Mouse (Mus musculus): ENCODE measurements around the gene Ifitm6. TPM values are rescaled to one million over a fixed set of nuclear protein-coding genes. Genes with fewer than 3 reads are reported as not detected.

The Ifitm6 gene
- polyA plus RNA-seq, 1 experiment from 2014 or later: 1.3 TPM

DNA sequence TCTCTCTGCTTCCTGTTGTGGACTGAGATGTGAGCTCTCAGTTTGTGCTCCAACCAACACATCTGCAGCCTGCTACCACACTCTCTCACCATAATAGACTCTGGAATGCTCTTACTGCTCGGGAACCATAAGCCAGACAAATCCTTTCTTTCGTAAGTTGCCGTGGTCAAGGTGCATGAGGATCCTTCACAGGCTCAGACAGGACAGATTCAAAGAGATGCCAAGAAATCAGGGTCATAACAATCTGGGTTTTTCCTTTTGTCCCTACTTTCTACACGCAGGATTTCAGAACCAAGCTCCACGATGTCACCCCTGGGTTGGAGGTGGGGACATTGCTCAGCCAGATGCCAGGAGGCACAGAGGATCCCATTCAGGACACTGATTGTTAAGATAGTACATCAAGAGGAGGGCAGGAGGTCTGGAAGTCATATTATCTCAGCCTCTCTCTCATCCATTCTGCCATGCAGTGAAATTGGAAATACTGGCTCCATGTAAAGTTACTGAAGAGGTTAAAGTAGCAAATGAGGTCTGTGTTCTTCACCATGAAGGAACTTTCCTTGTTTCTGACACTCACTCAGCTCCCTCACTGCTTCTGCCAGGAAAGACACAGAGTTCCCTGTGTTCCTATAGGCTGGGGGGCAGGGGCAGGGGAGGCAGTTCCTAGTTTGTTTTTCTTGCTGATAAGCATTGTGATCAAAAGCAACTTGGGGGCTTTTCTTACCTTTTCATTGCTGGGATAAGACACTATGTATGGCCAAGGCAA is 14.3 kb downstream of the Ifitm6 start:
- no peaks in the 10 kb centered on the region for H3K9me3 ChIP-seq (replicated peaks; ENCODE audit: control insufficient read depth, low read length)
- no peak overlapping the region for H3K27ac ChIP-seq (ENCODE audit: low read length)
- no peaks in the 10 kb centered on the region for H3K27me3 ChIP-seq (ENCODE audit: control insufficient read depth, insufficient read depth, low read length)
- no peak overlapping the region for H3K9ac ChIP-seq (ENCODE audit: low read length)
- WGBS: 61% methylated on average over 5 of the region's 5 CpGs
- no peak overlapping the region for H3K4me2 ChIP-seq (ENCODE audit: low read depth, low read length)
- H3K4me3 ChIP-seq (ENCODE audit: low read length): no peak overlapping the region
- ATAC-seq (replicated peaks; ENCODE audit: extremely low read depth, insufficient read depth, low FRiP score): no peak
- peaks cover 2% of the 10 kb centered on the region; the same call in 1 of the 2 replicates for H3K4me1 ChIP-seq (ENCODE audit: control insufficient read depth, insufficient read depth, low read length)
- H3K36me3 ChIP-seq (ENCODE audit: control insufficient read depth, insufficient read depth): no peaks in the 10 kb centered on the region

DNA sequence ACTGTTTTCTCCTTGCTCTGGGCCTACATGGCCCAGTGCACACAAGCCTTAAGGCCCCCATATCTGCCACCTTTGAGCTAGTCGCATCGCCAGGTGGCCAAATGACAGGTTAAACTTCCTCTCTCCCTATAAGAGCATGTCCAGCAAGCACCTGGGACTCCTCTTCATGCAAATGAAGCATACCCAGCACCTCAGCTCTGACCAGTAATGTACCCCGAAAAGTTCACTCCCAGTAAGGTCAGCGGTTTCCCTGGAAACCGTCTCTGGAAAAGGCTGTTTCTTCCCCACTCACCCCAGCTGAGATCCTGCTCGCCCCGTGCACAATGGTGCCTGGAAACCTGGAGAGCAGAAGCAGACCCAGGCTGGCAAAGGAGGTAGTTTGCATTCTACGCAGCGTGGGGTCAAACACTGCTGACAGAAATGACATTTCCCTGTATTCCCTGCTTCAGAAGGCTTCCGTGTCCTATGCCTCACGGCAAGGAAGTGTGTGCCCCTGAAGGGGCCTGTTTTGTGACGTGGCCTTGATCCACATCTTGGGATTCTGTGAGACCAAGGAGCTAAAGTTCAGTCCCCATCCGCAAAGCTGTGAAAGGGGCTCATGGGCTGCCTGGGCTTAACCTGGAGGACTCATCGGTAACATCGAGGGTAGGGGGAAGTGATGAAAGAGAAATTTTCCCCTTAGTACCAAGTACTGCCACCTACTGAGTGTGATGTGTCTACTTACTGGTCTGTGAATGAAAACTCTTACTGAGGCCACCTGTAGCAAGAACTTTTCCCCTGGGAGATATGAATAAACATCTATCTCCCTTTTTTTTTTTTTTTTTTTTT is 16.6 kb downstream of the Ifitm6 start:
- Histone ChIP-seq H3K27me3 (ENCODE audit: control insufficient read depth, insufficient read depth, low read length) (no peaks in the 10 kb centered on the region), H3K4me1 (ENCODE audit: control insufficient read depth, insufficient read depth, low read length) (no peaks in the 10 kb centered on the region), H3K9me3 (replicated peaks; ENCODE audit: control insufficient read depth, low read length) (no peaks in the 10 kb centered on the region), H3K4me3 (ENCODE audit: low read length) (no peak overlapping the region), H3K27ac (ENCODE audit: low read length) (no peak overlapping the region), H3K36me3 (ENCODE audit: control insufficient read depth, insufficient read depth) (no peaks in the 10 kb centered on the region), H3K9ac (ENCODE audit: low read length) (no peak overlapping the region), H3K4me2 (ENCODE audit: low read depth, low read length) (no peak overlapping the region)
- ATAC-seq (replicated peaks; ENCODE audit: extremely low read depth, insufficient read depth, low FRiP score): no peak
- WGBS: 76% methylated on average over 15 of the region's 15 CpGs

DNA sequence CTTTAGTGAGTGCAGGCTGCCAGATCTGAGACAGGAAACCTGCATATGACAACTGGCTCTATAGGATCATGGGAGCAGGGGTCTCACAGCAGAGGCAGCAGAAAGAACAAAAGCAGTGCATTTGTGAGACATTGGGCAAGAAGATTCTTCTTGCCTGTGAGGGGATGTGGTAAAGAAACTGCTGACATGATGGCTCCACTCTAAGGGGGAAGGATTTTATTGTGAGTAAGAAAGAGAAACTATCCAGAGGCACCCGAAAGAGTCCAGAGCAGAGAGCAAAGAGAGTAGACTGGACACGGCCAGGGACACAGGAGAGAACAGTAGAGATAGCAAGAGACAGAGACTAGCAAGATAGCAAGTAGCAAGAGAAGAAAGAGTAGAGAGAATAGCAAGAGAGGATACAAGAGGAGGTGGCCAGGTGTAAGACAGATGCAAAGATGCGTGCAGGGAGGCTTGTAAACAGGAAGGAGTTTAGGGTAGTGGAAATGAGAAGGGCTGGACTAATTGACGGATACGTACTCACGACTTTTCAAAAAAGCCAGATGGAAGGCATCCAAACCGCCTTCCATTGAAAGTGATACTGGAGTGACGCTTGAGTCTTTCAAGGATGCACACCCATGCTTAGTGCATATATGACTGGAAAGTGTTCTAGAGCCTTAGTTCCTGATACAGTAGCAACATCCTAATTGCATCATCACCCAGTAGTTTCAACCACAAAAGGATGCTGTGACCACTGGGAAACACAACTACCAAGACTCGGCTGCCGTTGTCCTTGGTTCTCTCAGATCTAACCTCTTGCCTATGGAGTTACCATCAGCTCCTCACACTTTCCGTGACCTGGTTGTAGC is 18.6 kb downstream of the Ifitm6 start:
- H3K9ac ChIP-seq (ENCODE audit: low read length): no peak overlapping the region
- ATAC-seq (replicated peaks; ENCODE audit: extremely low read depth, insufficient read depth, low FRiP score): no peak
- no peaks in the 10 kb centered on the region for H3K36me3 ChIP-seq (ENCODE audit: control insufficient read depth, insufficient read depth)
- H3K4me2 ChIP-seq (ENCODE audit: low read depth, low read length): no peak overlapping the region
- H3K4me1 ChIP-seq (ENCODE audit: control insufficient read depth, insufficient read depth, low read length): no peaks in the 10 kb centered on the region
- WGBS: 72% methylated on average over 11 of the region's 11 CpGs
- H3K27me3 ChIP-seq (ENCODE audit: control insufficient read depth, insufficient read depth, low read length): no peaks in the 10 kb centered on the region
- no peaks in the 10 kb centered on the region for H3K9me3 ChIP-seq (replicated peaks; ENCODE audit: control insufficient read depth, low read length)
- no peak overlapping the region for H3K4me3 ChIP-seq (ENCODE audit: low read length)
- 0 out of 2 replicates have a peak overlapping the region, but pooled peaks have one; percentile 9 for H3K27ac ChIP-seq (ENCODE audit: low read length)

DNA sequence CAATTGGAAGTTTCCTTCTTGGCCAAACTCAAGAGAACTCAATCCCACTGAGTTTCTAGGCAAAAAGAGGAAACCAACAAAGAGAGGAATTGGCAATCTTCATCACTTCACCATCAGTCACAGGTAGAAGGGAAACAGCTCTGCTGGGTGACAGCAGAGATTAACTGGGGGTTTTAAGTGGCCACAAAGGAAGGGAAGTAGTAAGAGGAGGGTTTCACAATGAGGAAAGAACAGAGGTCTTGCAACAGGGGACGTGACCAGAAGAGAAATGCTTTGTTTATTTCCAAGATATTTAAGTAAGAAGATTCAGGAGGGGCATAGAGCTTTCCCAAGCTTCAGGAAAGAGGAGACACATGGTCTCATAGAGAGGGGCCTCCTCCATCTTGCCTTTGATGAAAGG is 19.9 kb downstream of the Ifitm6 start:
- Histone ChIP-seq H3K9ac (ENCODE audit: low read length) (no peak overlapping the region), H3K4me3 (ENCODE audit: low read length) (no peak overlapping the region), H3K27ac (ENCODE audit: low read length) (no peak overlapping the region), H3K4me1 (ENCODE audit: control insufficient read depth, insufficient read depth, low read length) (no peaks in the 10 kb centered on the region), H3K4me2 (ENCODE audit: low read depth, low read length) (no peak overlapping the region), H3K9me3 (replicated peaks; ENCODE audit: control insufficient read depth, low read length) (no peaks in the 10 kb centered on the region), H3K36me3 (ENCODE audit: control insufficient read depth, insufficient read depth) (no peaks in the 10 kb centered on the region), H3K27me3 (ENCODE audit: control insufficient read depth, insufficient read depth, low read length) (no peaks in the 10 kb centered on the region)
- no peak for ATAC-seq (replicated peaks; ENCODE audit: extremely low read depth, insufficient read depth, low FRiP score)
- 38% methylated on average over 1 of the region's 1 CpGs for WGBS

DNA sequence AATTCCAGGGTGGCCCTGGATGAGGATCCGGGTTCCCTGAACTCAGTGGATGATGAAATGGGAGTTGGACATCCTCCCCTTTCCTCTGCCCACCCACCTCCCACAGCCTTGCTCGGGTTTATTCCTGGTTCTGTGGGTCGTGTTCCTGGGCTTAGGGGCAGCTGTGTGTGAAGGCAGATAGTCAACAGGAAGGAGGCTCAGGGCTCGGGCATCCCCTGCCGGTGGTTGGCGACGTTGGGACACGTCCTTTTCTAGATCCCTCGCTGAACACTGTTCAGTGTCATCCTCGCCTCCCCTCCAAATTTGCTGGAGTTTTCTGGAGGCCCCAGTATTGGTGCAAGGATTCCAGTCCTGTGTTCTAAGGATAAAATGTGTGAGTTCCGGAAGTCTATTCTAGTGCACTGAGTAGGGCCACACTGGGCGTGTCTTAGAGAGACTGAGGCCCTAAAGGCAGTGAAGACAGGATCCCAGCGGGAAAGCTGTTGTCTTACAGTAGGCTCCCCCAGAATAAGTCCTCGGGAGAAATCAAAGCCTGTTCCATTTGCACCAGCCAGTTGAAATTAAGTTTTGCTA is 26.5 kb downstream of the Ifitm6 start:
- Histone ChIP-seq H3K4me3 (ENCODE audit: low read length) (no peak overlapping the region), H3K36me3 (ENCODE audit: control insufficient read depth, insufficient read depth) (no peaks in the 10 kb centered on the region), H3K9me3 (replicated peaks; ENCODE audit: control insufficient read depth, low read length) (no peaks in the 10 kb centered on the region), H3K27ac (ENCODE audit: low read length) (no peak overlapping the region), H3K27me3 (ENCODE audit: control insufficient read depth, insufficient read depth, low read length) (no peaks in the 10 kb centered on the region), H3K9ac (ENCODE audit: low read length) (no peak overlapping the region), H3K4me2 (ENCODE audit: low read depth, low read length) (no peak overlapping the region), H3K4me1 (ENCODE audit: control insufficient read depth, insufficient read depth, low read length) (no peaks in the 10 kb centered on the region)
- no peak for ATAC-seq (replicated peaks; ENCODE audit: extremely low read depth, insufficient read depth, low FRiP score)
- 69% methylated on average over 14 of the region's 14 CpGs for whole genome bisulfite sequencing

DNA sequence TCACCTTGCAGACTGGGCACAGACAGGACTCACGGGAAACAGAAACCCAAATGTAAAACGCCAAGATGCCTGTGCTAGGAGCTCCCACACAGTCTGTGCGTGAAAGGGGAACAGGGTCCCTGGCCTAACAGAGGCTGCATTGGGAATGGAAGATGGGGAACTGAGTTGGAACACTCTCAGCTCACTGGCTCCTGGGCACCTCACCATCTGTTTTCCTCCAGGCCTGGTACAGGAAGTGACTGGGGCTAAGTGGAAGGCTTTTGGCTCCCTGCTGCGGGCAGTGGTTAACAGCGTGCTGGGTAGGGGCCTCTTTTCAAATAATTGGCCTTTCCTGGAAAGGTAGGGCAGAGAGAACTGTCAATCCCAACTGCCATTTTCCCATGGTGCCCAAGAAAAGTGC is 27.1 kb downstream of the Ifitm6 start:
- ATAC-seq (replicated peaks; ENCODE audit: extremely low read depth, insufficient read depth, low FRiP score): no peak
- Histone ChIP-seq H3K9ac (ENCODE audit: low read length) (no peak overlapping the region), H3K4me1 (ENCODE audit: control insufficient read depth, insufficient read depth, low read length) (no peaks in the 10 kb centered on the region), H3K36me3 (ENCODE audit: control insufficient read depth, insufficient read depth) (no peaks in the 10 kb centered on the region), H3K27ac (ENCODE audit: low read length) (no peak overlapping the region), H3K9me3 (replicated peaks; ENCODE audit: control insufficient read depth, low read length) (peaks cover 4% of the 10 kb centered on the region), H3K4me2 (ENCODE audit: low read depth, low read length) (no peak overlapping the region), H3K27me3 (ENCODE audit: control insufficient read depth, insufficient read depth, low read length) (no peaks in the 10 kb centered on the region), H3K4me3 (ENCODE audit: low read length) (no peak overlapping the region)
- 58% methylated on average over 5 of the region's 5 CpGs for WGBS

DNA sequence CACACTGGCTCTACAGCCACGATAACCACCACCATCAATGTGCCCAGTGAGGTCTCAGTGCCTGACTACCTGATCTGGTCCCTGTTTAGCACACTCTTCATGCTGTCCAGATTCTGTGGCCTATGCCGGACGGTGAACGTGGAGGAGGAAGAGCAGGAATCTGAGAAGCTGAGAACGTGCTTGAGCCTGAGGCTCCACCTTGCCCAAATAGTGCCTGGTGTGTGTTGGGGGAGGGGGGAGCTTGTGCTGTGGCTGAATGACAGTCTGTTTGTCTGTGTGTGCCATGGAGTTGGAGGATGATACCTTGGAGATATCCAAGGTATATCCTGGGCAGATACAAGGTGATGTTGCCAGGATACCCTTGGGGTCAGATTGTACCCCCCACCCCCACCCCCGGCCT is 27.5 kb downstream of the Ifitm6 start:
- Histone ChIP-seq H3K9me3 (replicated peaks; ENCODE audit: control insufficient read depth, low read length) (peaks cover 6% of the 10 kb centered on the region), H3K4me2 (ENCODE audit: low read depth, low read length) (no peak overlapping the region), H3K4me1 (ENCODE audit: control insufficient read depth, insufficient read depth, low read length) (no peaks in the 10 kb centered on the region), H3K4me3 (ENCODE audit: low read length) (no peak overlapping the region), H3K9ac (ENCODE audit: low read length) (no peak overlapping the region), H3K27ac (ENCODE audit: low read length) (peak overlapping the region; percentile 57), H3K36me3 (ENCODE audit: control insufficient read depth, insufficient read depth) (no peaks in the 10 kb centered on the region), H3K27me3 (ENCODE audit: control insufficient read depth, insufficient read depth, low read length) (no peaks in the 10 kb centered on the region)
- ATAC-seq (replicated peaks; ENCODE audit: extremely low read depth, insufficient read depth, low FRiP score): no peak
- 54% methylated on average over 6 of the region's 6 CpGs for WGBS

DNA sequence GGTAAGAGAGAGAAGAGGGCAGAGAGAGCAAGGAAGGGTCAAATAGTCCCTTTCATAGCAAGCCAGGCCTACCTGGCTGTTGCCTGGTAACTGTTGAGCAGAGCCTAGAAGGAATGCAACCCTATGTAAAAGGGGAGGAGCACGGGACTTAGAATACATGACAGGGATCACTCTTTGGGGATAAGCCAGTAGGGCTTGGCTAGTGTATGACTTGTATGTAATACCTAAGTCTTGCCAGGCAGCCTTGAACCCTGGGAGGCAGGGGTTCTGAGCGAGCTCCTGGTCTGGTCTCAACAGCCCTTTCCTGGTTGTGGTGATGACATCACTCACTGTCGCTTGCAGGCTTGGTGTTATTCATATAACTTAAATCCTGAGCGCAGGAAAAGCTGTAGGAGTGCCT is 28.7 kb downstream of the Ifitm6 start:
- Histone ChIP-seq H3K9me3 (replicated peaks; ENCODE audit: control insufficient read depth, low read length) (peaks cover 6% of the 10 kb centered on the region), H3K27ac (ENCODE audit: low read length) (no peak overlapping the region), H3K4me2 (ENCODE audit: low read depth, low read length) (no peak overlapping the region), H3K4me3 (ENCODE audit: low read length) (no peak overlapping the region), H3K4me1 (ENCODE audit: control insufficient read depth, insufficient read depth, low read length) (no peaks in the 10 kb centered on the region), H3K27me3 (ENCODE audit: control insufficient read depth, insufficient read depth, low read length) (no peaks in the 10 kb centered on the region), H3K9ac (ENCODE audit: low read length) (no peak overlapping the region), H3K36me3 (ENCODE audit: control insufficient read depth, insufficient read depth) (no peaks in the 10 kb centered on the region)
- 71% methylated on average over 4 of the region's 4 CpGs for WGBS
- ATAC-seq (replicated peaks; ENCODE audit: extremely low read depth, insufficient read depth, low FRiP score): no peak

Data from heart, embryonic 16.5 days (tissue).